Mouse (Mus musculus): ENCODE data around the gene Rps11. TPM values are rescaled to one million over a fixed set of nuclear protein-coding genes. Genes with fewer than 3 reads are reported as not detected.
"Not testable (repeated sequence)": the region's sequence is repeated elsewhere in the genome, so short reads cannot be mapped to it uniquely, and the experiment has no call there.

Rps11 gene
- total RNA-seq, 2 experiments from 2014 or later, result 707 to 729 TPM

DNA sequence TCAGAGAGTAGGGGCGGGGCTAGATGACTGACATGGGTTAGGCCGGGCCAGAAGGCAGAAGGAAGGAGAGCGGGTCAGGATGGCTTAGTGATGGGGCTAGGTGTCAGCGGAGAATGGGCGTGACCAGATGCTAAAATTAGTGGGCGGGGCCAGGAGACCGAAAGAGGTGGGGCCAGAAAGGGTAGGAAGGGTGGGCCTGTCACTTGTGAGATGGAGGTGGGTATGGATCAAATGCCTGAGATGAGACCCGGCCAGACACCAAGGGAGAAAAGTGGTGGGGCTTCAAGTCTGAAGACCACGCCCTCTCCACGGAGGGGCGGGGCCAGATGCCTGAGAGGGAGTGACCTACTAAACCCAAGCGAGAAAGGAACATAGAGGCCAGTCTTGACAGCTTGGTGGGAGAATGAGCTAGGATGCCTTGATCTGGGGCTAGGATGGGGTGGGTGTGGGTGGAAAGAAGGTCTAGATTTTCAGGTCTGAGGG lies 10.3 kb upstream of the Rps11 start:
- DNase-seq, result no peak
- intact Hi-C loops (cut with DNase I), result no loop called here

DNA sequence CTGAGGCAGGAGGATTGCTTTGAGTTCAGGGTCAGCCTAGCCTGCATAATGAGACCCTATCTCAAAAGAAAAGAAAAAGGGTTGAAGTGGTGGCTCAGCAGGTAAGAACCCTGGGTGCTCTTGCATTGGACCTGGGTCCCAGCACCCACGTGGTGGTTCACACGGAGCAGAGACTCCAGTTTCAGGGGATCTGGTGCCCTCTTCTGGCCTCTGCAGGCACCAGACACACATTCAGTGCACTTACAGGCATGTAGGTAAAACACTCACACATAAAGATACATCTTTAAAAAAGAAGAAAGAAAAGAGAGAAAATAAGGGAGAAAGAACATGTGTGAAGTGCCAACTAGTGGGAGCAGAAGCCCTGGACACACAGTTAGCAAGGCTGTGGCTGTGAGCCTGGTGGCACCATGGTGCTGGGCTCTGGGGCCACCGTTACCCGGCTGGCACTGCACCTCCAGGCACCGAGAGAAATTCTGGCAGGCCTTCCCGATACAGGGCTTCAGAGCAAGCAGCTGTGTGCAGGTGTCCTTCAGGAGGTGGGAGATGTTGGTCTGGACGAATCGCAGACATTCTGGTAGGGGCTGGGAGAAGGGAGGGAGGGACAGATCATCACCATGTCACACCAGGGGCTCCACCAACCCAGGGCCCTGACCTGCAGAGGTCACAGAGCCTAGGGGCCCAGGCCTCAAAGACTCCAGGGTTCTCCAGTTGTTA lies 9.4 kb upstream of the Rps11 start:
- intact Hi-C loops (cut with DNase I), result no loop called here
- no peak for DNase-seq

DNA sequence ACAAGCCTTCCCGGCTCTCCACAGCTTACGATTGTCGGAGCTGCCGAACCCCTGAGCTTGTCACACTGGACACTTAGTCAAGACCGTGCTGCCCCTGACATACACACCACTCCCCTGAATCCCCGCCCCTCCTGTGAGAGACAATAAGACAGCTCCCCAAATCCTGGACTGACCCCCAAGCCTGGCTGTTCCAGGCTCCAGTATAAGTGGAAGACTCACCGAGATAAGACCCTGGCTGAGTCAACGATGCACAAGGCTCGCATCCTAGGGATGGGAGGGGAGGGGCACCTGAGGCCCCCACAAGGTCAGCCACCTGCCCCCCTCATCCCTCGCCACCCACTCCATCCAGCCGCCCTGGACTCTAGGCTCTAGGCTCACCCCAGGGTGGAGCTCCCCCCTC lies 7.6 kb upstream of the Rps11 start:
- no peak for DNase-seq
- intact Hi-C loops (cut with DNase I), result no loop called here

DNA sequence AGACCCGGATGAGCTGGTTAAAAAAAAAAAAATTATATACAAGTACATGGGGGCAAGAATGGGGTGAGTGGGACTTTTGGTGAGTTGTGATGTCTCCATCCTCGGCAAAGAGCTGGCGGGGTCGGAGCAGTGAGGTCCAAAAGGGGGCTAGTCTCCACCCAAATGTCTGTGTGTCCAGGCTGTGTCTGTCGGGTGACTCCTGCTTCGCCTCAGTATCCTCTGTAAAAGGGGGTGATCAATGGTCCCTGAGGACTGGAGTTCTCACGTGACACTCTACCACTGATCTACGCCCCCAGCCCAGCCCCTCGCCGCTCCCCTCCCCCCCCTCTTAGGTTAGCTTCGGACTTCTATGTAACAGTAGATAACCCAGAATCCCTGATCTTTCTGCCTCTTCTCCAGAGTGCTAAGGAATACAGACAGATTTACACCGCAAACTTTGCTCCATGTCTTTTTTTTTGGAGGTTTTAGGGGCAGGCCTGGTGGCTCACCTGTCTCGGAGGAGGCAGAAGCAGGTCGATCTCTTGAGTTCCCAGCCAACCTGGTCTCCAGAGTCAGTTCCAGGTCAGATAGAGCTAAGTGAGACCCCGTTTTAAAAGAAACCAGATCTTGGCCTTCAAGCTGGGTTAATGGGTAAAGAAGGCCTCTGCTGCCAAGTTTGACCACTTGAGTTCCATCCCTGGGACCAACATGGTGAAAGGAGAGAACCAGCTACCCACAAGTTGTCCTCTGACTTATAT lies 5.7 kb upstream of the Rps11 start:
- intact Hi-C loops (cut with DNase I), result no loop called here
- DNase-seq, result no peak

DNA sequence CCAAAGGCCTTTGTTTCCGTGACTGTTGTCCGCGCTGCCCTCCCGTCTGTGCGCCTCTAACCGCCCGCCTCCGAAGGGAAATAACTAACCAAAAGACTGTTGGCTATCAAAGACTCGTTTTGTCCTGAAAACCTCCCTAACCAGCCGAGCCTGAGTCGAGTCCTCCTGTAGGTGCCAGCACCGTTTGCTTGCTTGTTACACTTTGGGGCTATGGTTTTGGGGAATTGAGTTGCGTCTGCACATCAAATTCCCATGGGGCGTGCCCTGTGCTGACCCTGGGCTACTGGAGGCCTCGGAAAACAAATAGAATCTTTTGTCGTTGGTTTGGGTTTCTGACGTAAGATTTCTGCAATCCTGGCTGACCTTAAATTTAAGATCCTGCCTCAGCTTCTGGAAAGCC lies 5.1 kb upstream of the Rps11 start:
- intact Hi-C loops (cut with DNase I), result no loop called here
- no peak for DNase-seq

DNA sequence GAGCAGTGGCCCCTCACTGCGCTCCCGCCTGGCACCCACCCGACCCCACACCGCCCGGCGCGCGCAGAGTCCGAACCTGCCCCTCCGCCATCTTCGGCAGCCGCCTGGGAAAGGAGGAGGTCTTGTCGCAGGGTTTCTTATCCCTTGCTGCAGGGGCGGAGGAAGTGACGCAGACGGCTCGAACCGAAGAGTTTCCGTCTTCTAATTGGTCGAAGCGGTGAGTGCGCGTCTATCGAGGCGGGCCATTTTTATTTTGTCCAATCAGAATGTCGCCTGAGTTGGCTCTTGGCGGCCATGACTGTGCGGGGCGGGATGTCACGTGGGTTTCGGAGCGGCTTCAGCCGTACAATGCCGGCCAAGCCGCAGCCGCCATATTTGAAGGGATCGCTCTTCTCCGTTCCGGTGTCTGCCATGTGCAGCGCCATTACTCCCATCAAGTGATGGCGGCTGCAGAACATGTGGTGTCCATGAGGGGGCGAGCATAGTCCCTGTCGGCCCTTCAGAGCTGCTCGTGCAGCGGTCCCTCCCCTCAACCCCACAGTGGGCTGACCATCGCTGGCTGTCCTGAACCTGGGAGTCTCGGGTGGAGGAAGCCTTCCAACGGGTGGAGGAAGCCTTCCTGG lies 4.5 kb upstream of the Rps11 start, which contains the start of gene Rpl13a:
Gene Rpl13a (minus strand): TSS at position 138 of the 623 bp plus-strand sequence.
- intact Hi-C loops (cut with DNase I), result no loop called here
- peak; percentile 99 for DNase-seq

DNA sequence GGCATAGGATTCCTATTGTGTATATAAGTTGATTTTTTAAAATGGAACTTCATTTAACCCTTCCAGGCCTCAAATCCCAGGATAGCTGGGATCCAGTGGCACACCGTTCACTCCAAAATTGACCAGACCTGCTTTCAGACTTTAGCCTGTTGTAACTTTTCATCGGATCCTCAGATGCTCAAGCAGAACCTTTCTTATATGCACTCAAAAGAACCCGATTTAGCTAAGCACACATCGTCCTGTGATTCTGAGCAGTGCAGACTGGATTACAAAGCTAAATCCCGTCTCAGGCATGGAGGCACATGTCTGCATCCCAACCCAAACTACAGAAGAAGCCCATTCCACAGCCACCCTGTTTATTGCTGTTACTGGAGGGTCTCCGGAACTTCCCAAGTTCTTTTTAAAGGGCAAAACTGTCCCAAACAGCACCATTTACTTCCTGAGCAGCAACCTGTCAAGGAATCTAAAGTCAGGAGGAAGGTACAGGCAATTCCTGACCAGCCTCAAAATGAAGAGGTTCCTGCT lies 3.5 kb upstream of the Rps11 start:
- intact Hi-C loops (cut with DNase I), result no loop called here

DNA sequence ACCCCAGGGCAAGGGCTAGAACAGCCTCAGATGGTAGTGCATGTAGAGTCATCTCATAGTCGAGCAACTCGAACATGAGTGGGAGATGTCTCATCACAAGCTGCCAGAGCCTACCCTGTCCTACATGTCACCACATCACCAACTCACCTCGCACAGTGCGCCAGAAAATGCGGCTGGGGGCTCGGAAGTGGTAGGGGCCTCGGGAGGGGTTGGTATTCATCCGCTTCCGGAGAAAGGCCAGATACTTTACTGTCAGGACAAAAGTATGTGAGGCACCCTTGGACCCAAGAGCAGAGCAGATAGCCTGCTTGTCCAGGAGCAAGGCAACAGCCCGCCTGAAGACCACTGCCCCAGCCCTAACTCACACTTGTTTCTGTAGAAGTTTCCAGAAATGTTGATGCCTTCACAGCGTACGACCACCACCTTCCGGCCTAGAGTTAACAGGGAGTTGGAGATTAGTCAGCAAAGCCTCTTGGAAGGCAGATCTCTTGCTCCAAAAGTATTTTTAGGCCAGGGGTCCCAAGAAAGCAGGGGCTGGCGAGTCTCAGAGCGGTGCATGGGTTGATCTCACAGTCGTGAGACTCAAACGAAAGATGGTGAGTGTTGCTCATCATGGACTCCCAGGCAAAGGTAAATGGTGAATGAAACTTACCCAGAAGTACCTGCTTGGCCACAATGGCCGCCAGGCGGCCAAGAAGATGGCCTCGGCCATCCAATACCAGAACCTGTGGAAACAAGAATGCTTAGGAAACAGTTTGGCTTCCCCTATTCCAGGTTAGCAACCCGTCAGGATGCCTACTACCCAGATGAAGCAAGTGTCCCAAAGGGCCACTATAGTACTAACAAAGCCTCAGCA lies 2.8 kb upstream of the Rps11 start:
- DNase-seq, result no peak
- intact Hi-C loops (cut with DNase I), result no loop called here

More for the DNA sequence above, 3.5 kb upstream of the Rps11 start:
- DNase-seq, result no peak

DNA sequence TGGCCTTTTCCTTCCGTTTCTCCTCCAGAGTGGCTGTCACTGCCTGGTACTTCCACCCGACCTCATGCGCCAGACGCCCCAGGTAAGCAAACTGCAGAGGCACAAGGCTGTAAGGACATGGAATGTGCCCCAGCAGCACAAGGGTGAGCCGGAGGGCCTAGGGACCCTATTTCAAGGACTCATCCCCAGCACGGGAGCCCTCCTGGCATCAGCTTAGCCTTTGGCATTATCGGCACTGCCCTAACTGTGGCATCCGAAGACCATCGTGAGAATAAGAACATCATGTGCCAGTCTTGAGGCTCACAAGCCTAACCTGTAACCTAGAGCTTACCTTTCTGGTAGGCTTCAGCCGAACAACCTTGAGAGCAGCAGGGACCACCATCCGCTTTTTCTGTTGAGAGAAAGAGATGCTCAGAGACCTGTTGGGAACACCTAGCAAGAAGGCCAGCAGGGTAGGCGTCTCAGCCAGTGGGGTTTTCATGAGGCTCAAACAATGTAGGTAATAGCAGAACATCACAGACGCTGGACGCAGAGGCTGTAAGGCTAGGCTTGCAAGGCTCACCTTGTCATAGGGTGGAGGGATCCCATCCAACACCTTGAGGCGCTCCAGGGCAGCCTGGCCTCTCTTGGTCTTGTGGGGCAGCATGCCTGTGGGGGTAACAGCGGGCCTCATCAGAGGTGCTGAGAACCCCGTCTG lies 2.1 kb upstream of the Rps11 start:
- intact Hi-C loops (cut with DNase I), result no loop called here
- no peak for DNase-seq

DNA sequence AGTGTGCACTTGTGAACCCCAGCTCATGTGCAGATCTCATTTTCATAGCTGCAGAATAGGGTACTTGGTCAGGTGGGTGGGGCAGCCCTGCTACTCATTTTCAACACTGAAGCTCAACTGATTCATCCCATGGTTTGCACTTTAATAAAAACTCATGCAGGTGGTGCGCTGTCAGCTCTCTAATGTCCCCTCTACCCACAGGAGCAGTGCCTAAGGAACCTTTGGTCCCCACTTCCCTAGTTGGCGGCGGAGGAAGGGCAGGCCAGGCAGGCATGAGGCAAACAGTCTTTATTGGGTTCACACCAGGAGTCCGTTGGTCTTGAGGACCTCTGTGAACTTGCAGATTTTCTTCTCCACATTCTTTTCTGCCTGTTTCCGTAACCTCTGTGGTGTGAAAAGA lies 1.4 kb upstream of the Rps11 start:
- DNase-seq; intact Hi-C loops (cut with DNase I): not testable (repeated sequence)

DNA sequence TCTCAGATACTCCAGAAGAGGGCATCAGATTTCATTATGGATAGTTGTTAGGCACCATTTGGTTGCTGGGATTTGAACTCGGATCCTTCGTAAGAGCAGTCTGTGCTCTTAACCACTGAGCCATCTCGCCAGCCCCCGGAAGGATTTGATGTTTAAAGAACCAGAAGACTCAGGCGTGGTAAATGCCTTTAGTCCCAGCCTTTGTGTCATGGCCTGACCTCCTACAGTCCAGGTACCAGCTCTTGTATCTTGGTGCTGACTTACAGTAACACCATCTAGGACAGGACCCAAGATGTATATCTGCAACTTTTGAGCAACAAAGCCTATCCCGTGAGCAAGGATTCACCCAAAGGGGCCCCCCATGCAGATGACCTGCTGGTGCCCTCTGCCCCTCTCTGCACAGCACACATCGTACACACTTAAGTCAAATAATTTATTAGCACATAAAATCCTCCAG lies 933 bp upstream of the Rps11 start:
- intact Hi-C loops (cut with DNase I), result no loop called here
- no peak for DNase-seq

DNA sequence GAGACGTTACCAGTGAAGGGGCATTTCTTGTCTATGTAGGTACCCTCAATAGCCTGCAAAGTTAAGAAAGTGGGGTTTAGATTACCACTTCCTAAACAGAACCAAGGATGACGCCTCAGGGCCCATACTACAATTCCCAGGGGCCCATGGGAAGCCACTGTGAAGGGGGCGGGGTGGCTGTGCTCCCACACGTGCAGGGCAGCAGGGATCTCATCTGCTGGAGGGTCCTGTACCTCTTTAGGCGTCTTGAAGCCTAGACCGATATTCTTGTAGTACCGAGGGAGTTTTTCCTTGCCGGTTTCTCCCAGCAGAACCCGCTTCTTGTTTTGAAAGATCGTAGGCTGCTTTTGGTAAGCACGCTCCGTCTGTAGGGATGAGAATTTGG lies 1.1 kb downstream of the Rps11 start:
- DNase-seq, result peak; percentile 48
- intact Hi-C loops (cut with DNase I), result no loop called here

DNA sequence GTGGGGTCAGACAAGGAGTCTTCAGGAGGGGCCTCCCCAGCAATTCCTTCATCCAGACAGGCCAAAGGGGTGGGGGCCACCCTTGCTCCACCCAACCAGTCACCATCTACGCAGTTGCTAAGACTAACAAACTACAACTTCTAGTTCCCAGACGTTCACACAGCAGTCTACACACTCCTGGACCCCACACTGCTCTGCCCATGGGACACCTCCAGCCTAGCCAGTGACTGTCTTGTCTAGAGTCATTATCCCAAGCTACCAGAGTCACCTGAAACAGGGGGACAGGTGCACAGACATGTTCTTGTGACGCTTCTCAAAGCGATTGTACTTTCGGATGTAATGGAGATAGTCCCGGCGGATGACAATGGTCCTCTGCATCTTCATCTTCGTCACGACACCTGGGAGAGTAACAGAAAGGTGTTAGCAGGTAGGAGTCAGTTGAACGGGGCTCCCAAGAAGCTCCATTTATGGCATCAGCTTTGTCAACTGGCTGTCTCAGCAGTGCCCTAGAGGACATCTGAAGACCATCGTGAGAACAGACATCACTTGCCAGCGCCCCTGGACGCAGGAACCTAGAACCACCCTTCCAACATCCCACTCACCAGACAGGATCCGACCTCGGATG lies 1.6 kb downstream of the Rps11 start:
- DNase-seq, result no peak
- intact Hi-C loops (cut with DNase I), result no loop called here

DNA sequence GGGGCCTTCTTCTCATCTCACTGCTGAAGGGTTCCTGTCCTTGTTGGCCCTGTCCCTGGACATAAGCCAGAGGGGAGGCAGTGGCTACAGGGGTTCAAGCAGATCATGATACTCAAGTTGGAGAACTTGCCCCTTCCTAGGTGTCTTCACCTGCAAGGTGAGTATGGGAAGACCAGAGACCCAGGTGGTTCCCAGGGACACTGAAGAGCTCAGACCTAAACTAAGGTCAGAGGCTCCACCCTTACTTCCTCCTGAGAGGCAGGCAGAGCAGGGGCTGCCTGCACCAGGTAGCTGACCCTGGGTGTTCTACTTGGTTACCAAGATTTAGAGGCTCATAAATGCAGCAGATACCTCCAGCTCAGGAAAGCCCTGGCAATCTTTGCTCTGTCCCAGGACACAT lies 2.3 kb downstream of the Rps11 start:
- intact Hi-C loops (cut with DNase I), result no loop called here
- no peak for DNase-seq

DNA sequence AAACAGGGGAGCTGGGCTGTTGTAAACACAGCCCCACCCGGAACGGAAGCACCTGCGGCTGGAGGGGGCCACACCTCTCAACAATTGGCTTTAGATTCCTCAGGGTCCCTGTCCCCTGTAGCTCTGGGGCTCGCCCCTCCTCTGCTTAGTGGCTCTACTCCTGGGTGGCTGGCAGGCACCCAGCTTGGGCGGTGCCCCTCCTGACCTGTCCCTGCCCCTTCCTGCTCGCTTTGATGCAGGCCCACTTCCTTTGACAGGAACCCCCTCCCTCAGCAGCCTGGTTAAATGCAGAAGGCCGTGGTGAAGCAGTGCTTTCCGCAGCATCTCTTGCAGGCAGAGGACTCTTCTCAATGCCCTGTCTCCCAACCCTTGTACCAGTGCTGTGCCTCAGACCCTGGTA lies 2.8 kb downstream of the Rps11 start:
- no peak for DNase-seq
- intact Hi-C loops (cut with DNase I), result no loop called here

DNA sequence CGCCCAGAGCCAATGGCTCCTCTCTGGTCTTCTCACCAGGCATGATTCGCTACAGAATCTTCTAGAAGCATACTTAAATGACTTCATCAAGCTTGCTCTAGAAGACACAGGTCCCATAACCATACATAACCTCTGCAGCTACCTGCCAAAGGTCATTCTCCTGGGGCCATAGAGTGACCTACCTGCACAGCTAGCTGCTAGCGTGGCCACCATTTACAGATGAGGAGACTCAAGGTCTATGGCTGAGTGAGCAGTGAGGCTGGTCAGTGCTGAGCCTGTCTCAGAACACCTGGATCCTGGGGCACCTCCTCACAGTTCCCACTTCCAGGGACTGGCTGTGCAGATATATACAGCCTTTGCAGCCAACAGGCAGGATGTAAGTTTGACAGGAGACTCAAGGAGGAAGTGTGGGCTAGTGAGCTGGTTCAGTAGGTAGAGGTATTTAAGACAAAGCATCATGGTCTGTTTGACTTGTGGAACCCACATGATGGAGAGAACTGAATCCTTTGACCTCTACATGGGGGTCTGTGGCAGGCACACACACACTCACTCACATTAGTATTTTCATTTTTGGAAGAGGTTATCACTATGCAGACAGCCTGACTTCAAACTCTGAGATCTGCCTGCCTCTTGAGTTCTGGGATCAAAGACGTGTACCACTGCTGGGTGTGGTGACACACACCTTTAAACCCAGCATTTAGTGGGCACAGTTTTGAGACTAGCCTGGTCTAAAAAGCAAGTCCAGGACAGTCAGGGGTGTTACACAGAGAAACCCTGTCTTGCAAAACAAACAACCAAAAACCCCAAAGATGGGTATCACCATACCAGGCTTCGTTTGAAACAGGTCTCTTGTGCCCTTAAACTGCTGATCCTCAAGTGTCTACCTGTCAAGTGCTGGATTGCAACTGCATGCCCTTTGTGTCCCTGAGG lies 4.2 kb downstream of the Rps11 start:
- intact Hi-C loops (cut with DNase I), result no loop called here
- no peak for DNase-seq

DNA sequence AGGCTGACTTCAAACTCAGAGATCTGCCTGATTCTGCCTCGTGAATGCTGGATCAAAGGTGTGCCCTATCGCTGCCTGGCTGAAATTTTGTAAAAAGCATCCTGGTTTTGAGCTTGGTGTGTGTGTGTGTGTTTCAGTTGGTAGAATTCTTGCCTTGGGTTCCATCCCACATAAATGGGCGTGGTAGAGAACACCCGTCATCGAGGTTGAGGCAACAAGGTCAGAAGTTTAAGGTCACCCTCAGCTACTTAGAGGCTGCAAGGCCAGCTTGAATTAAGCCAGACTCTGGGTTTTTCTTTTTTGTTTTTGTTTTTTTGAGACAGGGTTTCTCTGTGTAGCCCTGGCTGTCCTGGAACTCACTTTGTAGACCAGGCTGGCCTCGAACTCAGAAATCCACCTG lies 5.9 kb downstream of the Rps11 start:
- no peak for DNase-seq
- intact Hi-C loops (cut with DNase I), result no loop called here

DNA sequence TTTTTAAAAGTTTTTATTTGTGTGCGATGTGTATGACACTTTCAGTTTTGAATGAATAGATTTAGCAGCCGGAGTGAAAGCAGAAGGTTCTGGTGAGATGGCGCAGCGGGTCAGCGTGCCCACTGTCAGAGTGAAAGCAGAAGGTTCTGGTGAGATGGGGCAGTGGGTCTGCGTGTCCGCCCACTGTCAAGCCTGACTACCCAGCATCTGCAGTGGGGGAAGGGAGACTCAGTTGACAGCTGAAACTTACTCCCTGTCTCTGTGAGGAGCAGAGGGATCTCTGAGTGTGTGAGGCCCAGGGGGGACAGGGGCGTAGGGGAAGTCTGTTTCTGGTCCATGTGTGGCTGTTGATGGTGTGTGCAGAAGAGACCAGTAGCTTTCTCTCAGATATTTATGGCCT lies 6.7 kb downstream of the Rps11 start:
- intact Hi-C loops (cut with DNase I), result no loop called here
- DNase-seq, result no peak

Data from left cerebral cortex, postnatal 4 days (tissue).